9 mouse cellular contexts compared by ENCODE assay signal in genomic region chr15:62295233-62295927, GRCm38 (mm10).
DNase-seq lines count a peak whose midpoint lies in the region; ATAC-seq lines count a peak whose summit lies in the region.
"Had no signal": no experiment of that assay in that cellular context is flagged by ENCODE, and none has a peak within 500 bp of the region (broad histone marks: within the 10 kb centered on the region; RNA-seq: fewer than 3 reads in every experiment).

No protein-coding gene starts in this region.

- H3K27ac ChIP-seq in forebrain, embryonic 10.5 days: 0 out of 2 replicates have a peak overlapping the region, but pooled peaks have one; percentile 31
- H3K27ac ChIP-seq in forebrain, embryonic 11.5 days (ENCODE audit: low read depth, low read length): no peak overlapping the region

- DNase-seq in forebrain, embryonic 10.5 days (ENCODE audit: extremely low spot score, low spot score): no peak
- no peak for DNase-seq in forebrain, embryonic 11.5 days (ENCODE audit: low spot score)
- peak; percentile 4 for DNase-seq in cerebellum, adult 11 months
- DNase-seq in gastrocnemius, postnatal 10 days: peak; percentile 26
- DNase-seq in kidney, adult 8-10 months: peak; percentile 91 to 94
- peak; percentile 31 to 36 for DNase-seq in left cerebral cortex, postnatal 36 days (ENCODE audit: low spot score in 2 of 2)
- DNase-seq in right cerebral cortex, adult 2 months (ENCODE audit: low spot score in 2 of 2): peak; percentile 8 to 39

- 32% methylated on average over 8 of the region's 8 CpGs for WGBS in forebrain, embryonic 10.5 days
- 38% methylated on average over 8 of the region's 8 CpGs for WGBS in forebrain, embryonic 11.5 days

- intact Hi-C loops in left cerebral cortex, postnatal 36 days (cut with DNase I): no loop called here

- no peaks in the 10 kb centered on the region for H3K9me3 ChIP-seq in forebrain, embryonic 10.5 days
- H3K9me3 ChIP-seq in forebrain, embryonic 11.5 days (ENCODE audit: control insufficient read depth, low read length): no peaks in the 10 kb centered on the region
- H3K9me3 ChIP-seq: megakaryocyte, embryonic 14.5 days had no signal

- H3K27me3 ChIP-seq in forebrain, embryonic 10.5 days (ENCODE audit: poor library complexity, severe bottlenecking): no peaks in the 10 kb centered on the region
- H3K27me3 ChIP-seq in forebrain, embryonic 11.5 days (ENCODE audit: control insufficient read depth, insufficient read depth, low read length): no peaks in the 10 kb centered on the region

- ATAC-seq in forebrain, embryonic 11.5 days (replicated peaks; ENCODE audit: low FRiP score): no peak
- ATAC-seq in megakaryocyte-erythroid progenitor cell, adult 5-6 weeks (replicated peaks; ENCODE audit: low FRiP score, low TSS enrichment, poor library complexity, severe bottlenecking): no peak

- no peaks in the 10 kb centered on the region for H3K36me3 ChIP-seq in forebrain, embryonic 10.5 days (replicated peaks)
- no peaks in the 10 kb centered on the region for H3K36me3 ChIP-seq in forebrain, embryonic 11.5 days (ENCODE audit: control insufficient read depth, insufficient read depth, low read length)

- no peak overlapping the region for H3K4me2 ChIP-seq in forebrain, embryonic 11.5 days (ENCODE audit: low read depth, low read length, severe bottlenecking)

- H3K4me3 ChIP-seq in forebrain, embryonic 10.5 days: no peak overlapping the region
- no peak overlapping the region for H3K4me3 ChIP-seq in forebrain, embryonic 11.5 days (ENCODE audit: low read depth, low read length)
- H3K4me3 ChIP-seq: megakaryocyte, embryonic 14.5 days had no signal

- peaks cover 10% of the 10 kb centered on the region for H3K4me1 ChIP-seq in forebrain, embryonic 10.5 days
- no peaks in the 10 kb centered on the region; the same call in 1 of the 2 replicates for H3K4me1 ChIP-seq in forebrain, embryonic 11.5 days (replicated peaks; ENCODE audit: control insufficient read depth, insufficient read depth, low read length)

- H3K9ac ChIP-seq in forebrain, embryonic 11.5 days (ENCODE audit: low read length): no peak overlapping the region

Comparison
In these comparisons a context has a peak if more than half of its experiments do, and no peak if none do; other contexts are left out.
1. DNase-seq: peak in cerebellum, adult 11 months (single experiment), gastrocnemius, postnatal 10 days (single experiment), kidney, adult 8-10 months (2 of 2), left cerebral cortex, postnatal 36 days (2 of 2) and right cerebral cortex, adult 2 months (2 of 2); none in forebrain, embryonic 10.5 days (single experiment) and forebrain, embryonic 11.5 days (single experiment).